Mouse (Mus musculus): ENCODE measurements at regions not wholly inside any gene's neighbourhood (a gene's known extent, or its start where the extent isn't known, plus 50 kb on each side); places are given as distances from the start of the nearest gene placed in this dataset.

GRCm38 (mm10) chr16:5829071-5829470 is 56.1 kb upstream of the Rbfox1 start:
- CTCF ChIA-PET: no interaction called here

DNA sequence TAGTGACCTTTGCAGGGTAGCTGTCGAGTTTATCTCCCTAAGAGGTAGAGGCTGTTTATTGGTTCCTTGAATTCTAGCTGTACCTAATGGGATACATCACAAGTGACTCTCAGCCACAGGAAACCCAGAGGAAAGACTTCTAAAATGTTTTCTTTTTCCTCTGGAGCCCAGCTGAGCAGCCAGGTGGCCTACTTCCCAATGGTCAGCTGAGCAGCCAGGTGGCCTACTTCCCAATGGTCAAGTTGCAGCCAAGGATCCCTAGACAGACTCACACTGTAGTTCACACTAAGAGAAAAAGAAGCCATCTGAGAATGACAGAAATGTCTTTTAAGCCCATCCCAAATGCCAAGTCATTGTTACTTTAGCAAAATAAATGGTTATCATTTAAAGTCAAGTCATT is 61.8 kb upstream of the Rbfox1 start:
- CTCF ChIA-PET: no interaction called here

- CTCF ChIA-PET: no interaction called here
These were observed 68.0 kb upstream of the Rbfox1 start for GRCm38 (mm10) chr16:5817166-5817565.

DNA sequence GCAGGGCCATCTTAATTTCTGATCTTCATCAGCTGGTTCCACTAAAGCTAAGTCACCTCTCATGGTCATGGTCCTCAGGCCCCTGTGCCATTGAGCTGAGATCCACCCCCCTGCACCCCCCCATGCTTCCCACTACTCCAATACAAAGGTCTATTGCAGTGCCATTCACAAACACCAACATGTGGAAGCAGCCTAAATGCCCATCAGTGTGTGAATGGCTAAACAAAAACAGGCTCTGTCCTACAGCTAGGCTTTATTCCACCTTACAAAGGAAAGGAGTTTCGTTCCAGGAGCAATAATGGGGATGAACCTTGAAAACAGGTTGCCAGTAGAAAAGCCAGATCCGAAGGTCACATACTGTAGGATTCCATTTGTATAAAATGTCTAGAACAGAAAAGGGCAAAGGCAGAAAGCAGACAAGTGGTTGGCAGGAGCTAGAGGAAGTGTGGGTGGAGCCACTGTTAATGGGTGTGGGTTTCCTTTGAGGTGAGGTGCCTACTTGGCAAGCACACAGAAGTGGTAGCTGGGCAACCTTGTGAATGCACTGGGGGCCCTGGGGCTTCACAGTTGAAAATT is 72.8 kb upstream of the Rbfox1 start:
- CTCF ChIA-PET: no interaction called here

DNA sequence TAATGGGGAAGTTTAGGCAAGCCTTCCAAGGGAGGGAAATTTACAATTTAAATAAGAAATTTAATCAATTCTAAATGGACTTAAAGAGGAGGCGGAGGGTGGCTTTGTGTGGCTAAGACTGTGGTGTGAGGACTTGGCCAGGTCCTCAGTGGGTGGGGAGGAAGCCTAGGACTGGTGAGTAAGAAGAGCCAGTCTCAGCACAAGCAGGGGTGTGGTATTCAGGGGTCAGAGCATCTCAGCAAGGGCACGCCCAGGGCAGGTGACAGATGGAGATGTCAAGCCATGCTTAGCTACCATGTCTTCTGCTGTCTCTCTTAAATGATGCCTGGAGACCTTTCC is 73.5 kb upstream of the Rbfox1 start:
- CTCF ChIA-PET: no interaction called here

DNA sequence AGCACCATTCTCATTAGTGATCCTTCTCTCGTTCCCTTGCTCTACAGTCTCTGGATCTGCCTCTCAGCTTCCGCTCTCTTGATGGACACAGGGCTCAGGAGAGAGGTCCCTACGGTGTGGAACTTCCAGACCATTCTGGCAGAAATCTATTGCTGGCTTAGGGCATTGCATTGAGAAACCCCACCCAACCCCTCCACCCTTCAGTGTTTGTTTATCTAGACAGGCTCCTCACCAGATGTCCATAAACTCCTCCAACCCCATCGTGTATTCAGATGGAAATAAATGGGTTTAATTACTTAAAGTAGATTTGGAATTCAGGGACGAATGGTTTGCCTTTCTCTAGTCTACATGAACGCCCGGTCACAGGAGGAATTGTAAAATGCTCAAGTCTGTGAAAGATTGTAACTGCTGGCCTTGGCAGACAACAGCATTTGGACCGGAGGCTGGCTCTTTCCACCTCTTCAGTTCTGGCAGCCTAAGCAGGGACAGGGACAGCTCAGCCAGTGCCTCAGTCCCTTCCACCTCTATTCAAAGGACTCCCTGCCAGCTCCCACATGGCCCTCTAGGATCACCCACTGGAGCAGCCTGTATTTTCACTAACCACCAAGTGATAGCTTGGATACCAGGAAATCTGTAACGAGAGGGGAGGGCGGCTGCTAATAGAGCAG is 74.0 kb upstream of the Rbfox1 start:
- CTCF ChIA-PET: no interaction called here

DNA sequence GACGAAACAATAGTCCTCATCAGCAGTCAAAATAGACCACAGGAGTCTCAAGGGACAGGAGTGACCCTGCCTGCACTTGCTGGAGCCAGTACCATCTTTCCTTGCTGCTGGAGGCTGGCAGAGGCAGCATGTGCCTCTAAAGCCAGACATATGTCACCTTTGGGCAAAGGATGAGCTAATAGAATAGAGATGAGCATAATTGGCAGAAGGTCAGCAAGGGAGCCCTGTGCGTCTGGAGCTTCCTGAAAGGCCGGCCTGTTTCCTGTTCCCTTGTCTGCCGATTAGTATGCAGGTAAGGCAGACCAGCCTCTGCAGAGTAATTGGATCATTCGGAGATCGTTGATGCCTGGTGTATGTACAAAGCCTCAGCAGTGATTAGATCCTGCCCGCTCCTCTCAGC is 87.0 kb upstream of the Rbfox1 start:
- CTCF ChIA-PET: no interaction called here

DNA sequence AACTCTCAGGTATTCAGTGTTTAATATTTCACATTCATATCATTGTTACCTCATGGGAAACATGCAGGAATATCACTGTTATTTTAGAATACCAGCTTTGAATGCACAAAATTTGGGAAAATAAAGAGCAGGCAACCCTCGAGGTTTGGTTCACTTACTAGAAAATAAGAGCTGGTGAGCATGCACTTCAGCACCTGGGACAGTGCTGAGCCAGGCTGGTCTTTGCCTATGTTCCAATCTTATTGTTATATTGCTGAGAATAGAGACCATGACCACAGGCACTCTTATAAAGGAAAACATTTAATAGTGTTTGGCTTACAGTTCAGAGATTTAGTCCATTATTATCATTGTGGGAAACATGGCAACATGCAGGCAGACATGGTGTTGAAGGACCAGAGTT is 92.9 kb upstream of the Rbfox1 start:
- CTCF ChIA-PET: no interaction called here

DNA sequence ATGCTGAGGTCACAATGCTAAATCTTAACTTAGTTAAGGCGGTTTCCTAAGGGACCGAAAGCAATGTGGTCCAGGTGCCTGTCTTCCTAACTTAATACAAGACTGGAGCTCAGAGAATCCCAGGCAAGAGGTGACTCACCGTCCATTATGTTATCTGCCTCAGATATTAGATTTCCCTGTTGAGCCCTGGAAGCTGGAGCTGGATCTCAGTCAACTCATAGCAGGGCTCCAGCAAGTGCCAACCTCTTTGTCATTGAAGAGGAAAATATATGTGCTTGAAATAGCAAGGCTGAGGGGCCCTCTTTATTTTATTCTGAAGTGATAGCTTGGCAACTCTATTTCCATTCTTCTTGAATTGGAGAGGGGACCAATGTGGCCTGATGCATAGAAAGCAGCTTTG is 95.0 kb upstream of the Rbfox1 start:
- CTCF ChIA-PET: no interaction called here

- CTCF ChIA-PET: no interaction called here
These were observed 97.9 kb upstream of the Rbfox1 start for GRCm38 (mm10) chr16:5787206-5787605.

GRCm38 (mm10) chr16:5766771-5767421 is 118.3 kb upstream of the Rbfox1 start:
- CTCF ChIA-PET: no interaction called here

DNA sequence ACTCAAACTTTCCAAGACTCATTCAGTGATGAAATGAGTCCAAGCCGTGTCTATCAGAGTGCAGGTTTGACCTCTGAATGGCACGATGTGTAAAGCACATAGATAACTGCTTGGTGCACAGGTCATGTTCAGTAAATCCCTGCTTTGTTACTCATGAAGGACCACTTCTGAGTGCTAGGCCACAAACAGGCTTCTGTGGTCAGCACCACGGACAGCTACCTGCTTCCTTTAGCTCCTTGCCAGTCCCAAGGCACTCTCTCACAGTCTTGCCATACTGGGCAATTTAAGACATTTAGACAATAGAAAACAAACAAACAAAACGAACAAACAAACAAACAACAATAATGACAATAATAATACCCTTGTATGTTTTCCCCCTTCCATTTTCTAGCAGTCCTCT is 120.0 kb upstream of the Rbfox1 start:
- CTCF ChIA-PET: no interaction called here

DNA sequence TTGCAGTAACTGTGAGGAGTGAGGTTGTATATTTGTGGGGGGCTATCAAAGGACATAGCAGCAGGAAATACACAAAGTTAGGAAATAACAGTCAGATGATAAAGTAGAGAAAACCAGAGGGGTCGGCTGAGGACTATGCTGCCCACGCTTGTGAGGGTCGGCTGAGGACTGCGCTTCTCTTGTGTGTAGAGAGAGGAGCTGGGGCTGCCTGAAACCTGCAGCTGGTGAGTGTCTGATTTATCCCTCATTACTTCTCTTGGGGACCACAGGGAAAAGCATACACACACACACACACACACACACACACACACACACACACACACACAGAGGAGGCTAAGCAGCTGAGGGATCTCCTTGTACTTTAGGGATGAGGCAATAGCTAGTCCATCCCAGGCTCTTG is 124.3 kb upstream of the Rbfox1 start:
- CTCF ChIA-PET: no interaction called here

DNA sequence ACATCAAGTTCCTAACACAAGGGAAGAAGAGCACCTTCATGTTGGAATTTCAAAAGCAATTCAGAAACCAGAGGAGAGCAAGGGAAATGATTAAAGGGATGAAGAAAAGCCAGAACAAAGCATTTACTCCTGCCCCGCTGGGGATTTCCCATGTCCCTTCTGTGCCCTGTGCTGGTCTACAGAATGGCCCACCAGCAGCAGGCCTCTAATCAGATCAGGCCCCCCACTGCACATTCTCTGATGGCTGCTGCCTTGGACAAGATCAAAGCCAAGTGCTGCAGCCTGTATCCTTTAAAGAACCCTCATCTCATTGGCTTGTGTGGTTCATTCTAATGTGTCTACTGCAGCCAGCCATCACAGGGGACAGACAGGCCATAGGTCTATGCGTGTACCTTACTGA is 126.1 kb upstream of the Rbfox1 start:
- CTCF ChIA-PET: no interaction called here

DNA sequence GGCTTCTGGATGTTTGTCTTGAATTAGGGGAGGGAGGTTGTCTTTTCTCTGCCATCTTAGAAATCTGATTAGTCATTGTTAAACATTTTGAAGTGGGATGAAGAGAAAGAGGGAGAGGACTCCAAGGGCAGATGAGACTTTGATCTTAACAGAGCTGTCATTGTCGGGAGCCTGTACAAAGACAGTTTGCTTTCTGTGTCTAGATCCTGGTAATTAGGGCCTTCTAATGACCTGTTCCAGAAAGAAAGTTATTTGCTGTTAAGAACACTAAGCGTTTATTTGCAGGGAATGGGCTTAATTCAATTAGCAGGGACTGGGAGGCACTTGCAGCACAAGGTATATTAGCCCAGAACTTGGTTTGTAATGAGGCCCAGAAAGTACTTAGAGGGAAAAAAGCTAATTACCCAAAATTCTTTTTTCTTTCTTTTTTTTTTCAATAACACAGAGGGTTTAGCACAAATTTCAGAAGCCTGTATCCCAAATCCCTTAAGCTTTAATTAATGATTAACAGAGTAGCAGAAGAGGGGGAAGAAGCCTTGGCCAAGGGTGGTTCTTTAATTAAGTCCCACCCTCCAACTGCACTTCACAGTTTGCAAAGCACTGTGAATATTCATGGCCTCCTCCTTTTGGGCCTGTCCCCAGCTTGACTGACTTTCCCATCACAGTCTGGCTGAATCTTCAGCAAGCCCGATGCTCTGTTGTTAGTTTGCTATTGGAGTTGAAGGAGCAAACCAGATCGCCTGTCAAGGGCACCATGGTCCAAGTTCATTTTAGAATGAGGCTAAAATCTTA is 142.2 kb upstream of the Rbfox1 start:
- CTCF ChIA-PET: no interaction called here

DNA sequence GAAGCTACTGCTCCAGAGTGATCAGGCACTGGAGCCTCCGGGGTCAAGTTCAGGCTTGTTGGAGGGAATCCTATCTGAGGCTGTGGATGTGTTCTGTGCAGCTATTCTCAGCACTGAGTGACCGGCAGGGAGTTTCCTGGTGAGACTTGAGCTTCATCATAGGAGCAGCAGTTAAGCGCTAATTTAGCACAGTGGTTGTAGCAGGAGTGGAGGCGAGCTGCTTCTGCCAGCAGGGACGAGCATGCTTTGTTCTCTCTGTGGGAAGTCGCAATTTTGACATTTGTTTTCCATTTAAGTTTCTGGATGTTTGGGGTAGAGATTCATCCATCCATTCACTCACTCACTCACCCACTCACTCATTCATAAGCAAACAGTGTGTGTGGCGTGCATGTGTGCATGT is 144.4 kb upstream of the Rbfox1 start:
- CTCF ChIA-PET: no interaction called here

GRCm38 (mm10) chr16:5733608-5734007 is 151.5 kb upstream of the Rbfox1 start:
- CTCF ChIA-PET: no interaction called here

GRCm38 (mm10) chr16:5722506-5722905 is 162.6 kb upstream of the Rbfox1 start:
- CTCF ChIA-PET: no interaction called here

DNA sequence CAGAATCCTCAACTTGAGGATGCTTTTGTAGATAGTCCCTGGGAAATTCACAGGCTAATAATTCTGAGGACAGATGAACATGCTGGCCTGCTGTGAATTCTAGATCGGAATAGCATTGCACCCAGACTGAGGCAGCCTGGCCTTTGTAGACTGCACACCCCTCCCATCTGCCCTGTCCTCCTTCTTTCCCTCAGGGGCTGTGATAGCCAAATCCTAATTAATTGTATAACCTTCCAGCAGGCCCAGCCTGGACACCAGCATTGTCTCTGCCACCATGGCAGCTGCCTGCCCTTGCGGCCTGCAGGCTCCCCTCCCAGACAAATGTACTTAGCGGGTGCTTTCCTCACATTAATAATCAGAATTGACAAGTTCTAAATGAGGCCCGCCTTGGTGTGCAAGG is 171.7 kb upstream of the Rbfox1 start:
- CTCF ChIA-PET: no interaction called here

DNA sequence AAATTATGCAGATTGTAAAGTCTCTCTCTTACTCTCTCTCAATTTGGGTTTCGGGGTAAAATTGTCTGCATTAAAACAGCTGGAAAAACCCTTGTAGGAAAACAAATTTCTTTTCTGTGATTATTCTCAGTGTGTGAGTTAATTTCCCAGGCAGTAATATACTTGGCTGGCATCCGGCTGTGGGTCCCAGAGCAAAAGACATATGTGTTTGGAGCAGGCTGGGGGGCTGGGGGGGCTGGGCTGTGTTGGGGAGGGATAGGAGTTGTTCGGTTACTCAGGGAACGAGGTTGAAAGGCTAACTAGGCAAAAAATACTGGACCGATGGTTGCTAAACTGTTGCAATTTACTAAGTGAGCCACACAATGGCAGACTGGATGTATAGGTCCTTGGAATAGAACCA is 175.3 kb upstream of the Rbfox1 start:
- CTCF ChIA-PET: no interaction called here

DNA sequence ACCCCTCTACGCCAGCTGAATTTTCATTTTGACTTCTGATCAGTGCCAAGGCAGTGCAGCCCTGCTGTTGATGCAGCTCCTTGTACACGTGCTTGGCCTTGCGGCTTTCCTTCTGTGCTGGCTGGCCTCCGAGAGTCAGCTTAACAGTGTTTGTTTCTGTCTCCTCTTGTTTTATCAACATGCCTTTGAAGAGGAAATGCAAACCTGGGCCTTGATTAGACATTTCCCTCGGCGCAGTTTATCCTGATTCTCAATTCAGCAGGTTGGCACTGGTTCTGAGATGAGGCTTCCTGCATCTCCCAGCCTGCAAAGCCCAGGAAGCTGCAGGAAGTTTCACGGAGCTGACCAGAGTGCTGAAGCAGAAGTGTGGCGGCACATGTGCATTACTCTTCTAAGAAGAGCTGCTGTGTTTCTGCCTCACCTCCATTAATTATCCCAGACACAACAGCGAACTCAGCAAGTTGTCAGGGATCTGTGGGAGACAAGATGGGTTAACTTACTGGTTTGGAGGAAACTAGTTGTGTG is 184.4 kb upstream of the Rbfox1 start:
- CTCF ChIA-PET: no interaction called here

GRCm38 (mm10) chr16:5688322-5688721 is 196.8 kb upstream of the Rbfox1 start:
- CTCF ChIA-PET: no interaction called here

GRCm38 (mm10) chr16:5673372-5673960 is 211.7 kb upstream of the Rbfox1 start:
- CTCF ChIA-PET: no interaction called here
